Mouse (Mus musculus) hindbrain, postnatal 0 days (tissue): ENCODE measurements around the gene Fam189a1. TPM values are rescaled to one million over a fixed set of nuclear protein-coding genes. Genes with fewer than 3 reads are reported as not detected.
A peak's percentile ranks its signal among the peaks of the same experiment; 100 is the strongest.

Experiments used
- ATAC-seq: fragments of 200-750 bp; cut with Nextera tagmentation; 2 replicates; pipeline ENCODE4 v1.8.0; 2017; ENCODE audit warnings: mild to moderate bottlenecking, moderate TSS enrichment, moderate library complexity
- DNase-seq: peaks from one replicate; pipeline ENCODE4 v3.0.0-alpha.2; 2015; ENCODE audit warnings: low spot score
- H3K27ac ChIP-seq: fragments of 300-500 bp; sonication (generic); 2 replicates; pipeline ENCODE4 v1.5.1; 2014; ENCODE audit warnings: mild to moderate bottlenecking
- H3K27me3 ChIP-seq: fragments of 300-500 bp; sonication (generic); 2 replicates; pipeline ENCODE4 v1.6.1; 2014; ENCODE audit warnings: low read length, mixed read lengths; ENCODE audit not compliant: insufficient read depth
- H3K36me3 ChIP-seq: fragments of 300-500 bp; sonication (generic); 2 replicates; pipeline ENCODE4 v1.6.1; 2014; ENCODE audit warnings: low read length, mixed read lengths; ENCODE audit not compliant: insufficient read depth
- H3K4me1 ChIP-seq: fragments of 300-500 bp; sonication (generic); 2 replicates; pipeline ENCODE4 v1.6.1; 2014; ENCODE audit warnings: antibody characterized with exemption, low read length, mixed read lengths; ENCODE audit not compliant: insufficient read depth
- H3K4me2 ChIP-seq: fragments of 300-500 bp; sonication (generic); 2 replicates; pipeline ENCODE4 v1.6.1; 2014; ENCODE audit warnings: low read depth, mild to moderate bottlenecking, low read length, moderate library complexity, mixed read lengths
- H3K4me3 ChIP-seq: fragments of 300-500 bp; sonication (generic); 2 replicates; pipeline ENCODE4 v1.5.1; 2014; ENCODE audit warnings: low read length
- H3K9ac ChIP-seq: fragments of 300-500 bp; sonication (generic); replicated peaks from 2 replicates; pipeline ENCODE4 v1.6.1; 2014; ENCODE audit warnings: mild to moderate bottlenecking, low read length, moderate library complexity, mixed read lengths
- H3K9me3 ChIP-seq: fragments of 300-500 bp; sonication (generic); 2 replicates; pipeline ENCODE4 v1.6.1; 2016; ENCODE audit warnings: low read length, mixed read lengths
- CTCF ChIP-seq: IDR thresholded peaks from 2 replicates; pipeline ENCODE4 v1.5.1; 2016; ENCODE audit warnings: antibody characterized with exemption, control low read depth, low read depth
- WGBS: fragments of 180-500 bp; shearing (Covaris S2); extraction: QIAGEN DNeasy Blood & Tissue Kit; methylation state at CpG from one replicate; pipeline ENCODE4 v1.1.7; 2014; 5-methylcytosine and 5-hydroxymethylcytosine counted together
- polyA plus RNA-seq: library from polyadenylated mRNA; unstranded; fragments of >200 nt; fragmentation: Nextera tagmentation; extraction: Ambion mirVana; gene quantifications from 2 replicates; pipeline ENCODE4 v1.2.1, GENCODE M21; 2015
- total RNA-seq: library from RNA; depleted of rRNA; stranded (reverse); fragments of >200 nt; gene quantifications from 2 replicates; pipeline ENCODE4 v1.2.3, GENCODE M21; 2014

The Fam189a1 gene
- total and polyA plus RNA-seq, 2 experiments from 2014 or later = 16.8 to 28.4 TPM

DNA sequence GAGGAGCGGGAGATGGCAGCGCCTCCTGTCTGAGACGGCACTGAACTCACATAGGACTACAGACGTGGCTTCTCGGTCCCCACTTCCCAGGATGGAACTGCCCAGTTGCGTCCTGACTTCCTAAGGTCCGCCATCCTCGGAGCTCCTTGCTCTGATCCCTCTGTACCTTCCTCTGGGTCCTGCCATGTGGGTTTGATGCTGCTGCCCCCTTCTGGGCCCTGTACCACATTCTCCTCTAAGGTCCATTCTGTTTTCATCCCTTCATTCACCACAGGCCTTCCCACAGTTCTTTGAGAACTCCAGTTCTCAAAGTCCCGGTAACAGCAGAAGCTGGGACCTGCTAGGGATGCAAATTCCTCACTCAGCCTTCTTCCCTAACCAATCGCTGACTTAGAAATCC lies 382.9 kb downstream of the Fam189a1 start:
- 44% methylated on average over 10 of the region's 10 CpGs for WGBS
- no peak for ATAC-seq
- no peak for DNase-seq
- Histone ChIP-seq H3K9me3 (no peaks in the 10 kb centered on the region), H3K36me3 (no peaks in the 10 kb centered on the region), H3K4me3 (no peak overlapping the region), H3K27me3 (no peaks in the 10 kb centered on the region), H3K4me2 (no peak overlapping the region), H3K9ac (no peak overlapping the region), H3K4me1 (no peaks in the 10 kb centered on the region), H3K27ac (no peak overlapping the region)
- TF ChIP-seq CTCF = peak; percentile 54

DNA sequence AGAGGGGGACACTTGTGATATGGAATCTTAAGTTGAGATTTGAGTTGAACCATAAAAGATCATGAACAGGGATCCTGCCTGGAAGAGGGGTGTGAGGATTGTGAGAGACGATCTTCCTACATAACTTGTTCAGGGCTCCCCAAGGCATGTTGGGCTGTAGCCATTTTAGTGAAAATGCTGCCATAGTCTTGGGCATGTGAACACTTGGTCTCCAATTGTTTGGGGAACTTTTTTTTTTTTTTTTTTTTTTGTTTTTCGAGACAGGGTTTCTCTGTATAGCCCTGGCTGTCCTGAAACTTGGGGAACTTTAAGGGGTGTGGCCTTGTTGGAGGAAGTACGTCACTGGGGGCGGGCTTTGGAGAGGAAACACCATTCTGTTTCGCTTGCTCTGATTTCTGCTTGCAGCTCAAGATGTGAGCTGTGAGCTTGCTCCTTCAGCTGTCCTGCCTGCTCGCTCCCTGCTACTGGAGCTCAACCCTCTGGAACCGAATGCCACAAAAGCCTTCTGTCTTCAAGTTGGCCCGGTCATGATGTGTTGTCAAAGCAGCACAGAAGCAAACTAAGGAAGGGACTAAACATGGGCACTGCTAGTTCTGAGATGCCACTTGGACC lies 385.5 kb downstream of the Fam189a1 start:
- Histone ChIP-seq H3K4me1 (no peaks in the 10 kb centered on the region), H3K36me3 (no peaks in the 10 kb centered on the region), H3K27ac (no peak overlapping the region), H3K9ac (no peak overlapping the region), H3K4me2 (no peak overlapping the region), H3K9me3 (no peaks in the 10 kb centered on the region), H3K4me3 (no peak overlapping the region), H3K27me3 (no peaks in the 10 kb centered on the region)
- no peak for DNase-seq
- ATAC-seq = peak; percentile 41; the same call in 1 of the 2 replicates
- 70% methylated on average over 8 of the region's 8 CpGs for WGBS
- no peak for TF ChIP-seq CTCF

DNA sequence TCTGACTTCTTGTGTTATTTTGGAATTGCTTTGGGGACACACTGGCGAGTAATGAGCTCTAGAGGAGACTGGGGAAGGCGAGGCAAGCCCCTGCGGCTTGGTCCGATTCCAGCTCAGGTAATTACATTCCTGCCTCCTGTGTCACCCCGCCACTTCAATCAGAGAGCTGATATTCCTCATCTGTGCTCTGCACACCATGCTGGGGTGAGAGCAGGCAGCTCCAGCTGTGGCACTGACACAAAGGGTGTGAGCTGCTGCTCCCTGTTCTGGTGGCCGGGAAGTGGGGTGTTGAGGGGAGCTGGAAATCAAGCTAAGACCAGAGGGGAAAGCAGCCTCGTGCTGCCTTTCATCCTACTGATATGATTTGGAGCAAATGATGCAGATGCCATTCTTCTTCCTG lies 386.6 kb downstream of the Fam189a1 start:
- ATAC-seq (no peak), DNase-seq (no peak)
- Histone ChIP-seq H3K36me3 (no peaks in the 10 kb centered on the region), H3K27ac (no peak overlapping the region), H3K4me1 (no peaks in the 10 kb centered on the region), H3K4me3 (no peak overlapping the region), H3K9ac (no peak overlapping the region), H3K27me3 (no peaks in the 10 kb centered on the region), H3K9me3 (no peaks in the 10 kb centered on the region), H3K4me2 (no peak overlapping the region)
- no peak for TF ChIP-seq CTCF
- 37% methylated on average over 7 of the region's 7 CpGs for WGBS

DNA sequence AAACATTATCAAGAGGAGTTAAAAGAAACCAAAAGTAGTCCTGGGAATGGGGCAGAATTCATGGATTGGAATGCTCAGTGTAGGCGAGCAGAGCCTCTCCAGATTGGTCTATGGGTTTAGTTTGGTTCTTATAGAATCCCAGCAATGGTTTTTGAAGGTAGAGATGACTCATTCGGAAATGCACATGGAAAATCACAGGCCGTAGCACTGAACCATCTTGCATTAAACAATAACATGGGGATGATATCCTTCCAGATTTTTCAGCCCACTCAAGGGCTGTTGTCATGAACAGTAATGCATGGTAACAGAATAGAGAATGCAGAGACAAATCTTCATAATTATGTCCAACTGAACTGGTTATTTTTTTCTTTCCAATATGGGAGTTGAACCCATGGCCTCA lies 390.8 kb downstream of the Fam189a1 start:
- no peaks in the 10 kb centered on the region for H3K4me1 ChIP-seq
- H3K4me3 ChIP-seq = no peak overlapping the region
- no peak for DNase-seq
- no peak overlapping the region for H3K27ac ChIP-seq
- no peak for ATAC-seq
- no peaks in the 10 kb centered on the region for H3K36me3 ChIP-seq
- no peak for TF ChIP-seq CTCF
- H3K9me3 ChIP-seq = no peaks in the 10 kb centered on the region
- no peak overlapping the region for H3K9ac ChIP-seq
- WGBS = 89% methylated on average over 3 of the region's 3 CpGs
- no peaks in the 10 kb centered on the region for H3K27me3 ChIP-seq
- no peak overlapping the region for H3K4me2 ChIP-seq

DNA sequence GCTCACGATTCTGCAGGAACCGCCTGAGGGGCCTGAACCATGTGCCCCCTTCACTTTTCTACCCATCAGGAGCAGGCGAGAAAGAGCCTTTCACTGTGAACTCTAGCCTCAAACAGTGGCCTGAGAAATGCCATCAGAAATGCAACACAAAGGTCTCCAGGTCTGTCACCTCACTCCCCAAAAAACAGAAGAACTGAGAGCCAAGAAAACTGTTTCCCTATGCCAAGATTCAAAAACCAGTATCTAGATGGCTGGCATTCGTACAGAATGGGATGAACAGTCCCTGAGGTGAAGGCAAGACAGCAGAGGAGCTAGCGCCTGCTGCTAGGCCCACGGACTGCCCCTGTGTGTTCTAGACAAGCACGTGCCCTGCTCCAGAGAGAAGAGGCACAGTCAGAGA lies 401.2 kb downstream of the Fam189a1 start:
- Histone ChIP-seq H3K9ac (no peak overlapping the region), H3K9me3 (no peaks in the 10 kb centered on the region), H3K4me3 (no peak overlapping the region), H3K4me1 (no peaks in the 10 kb centered on the region), H3K27ac (no peak overlapping the region; the same call in 1 of the 2 replicates), H3K36me3 (peaks cover 12% of the 10 kb centered on the region; the same call in 1 of the 2 replicates), H3K4me2 (no peak overlapping the region), H3K27me3 (no peaks in the 10 kb centered on the region)
- no peak for ATAC-seq
- no peak for DNase-seq
- WGBS = 75% methylated on average over 7 of the region's 7 CpGs
- TF ChIP-seq CTCF = no peak

DNA sequence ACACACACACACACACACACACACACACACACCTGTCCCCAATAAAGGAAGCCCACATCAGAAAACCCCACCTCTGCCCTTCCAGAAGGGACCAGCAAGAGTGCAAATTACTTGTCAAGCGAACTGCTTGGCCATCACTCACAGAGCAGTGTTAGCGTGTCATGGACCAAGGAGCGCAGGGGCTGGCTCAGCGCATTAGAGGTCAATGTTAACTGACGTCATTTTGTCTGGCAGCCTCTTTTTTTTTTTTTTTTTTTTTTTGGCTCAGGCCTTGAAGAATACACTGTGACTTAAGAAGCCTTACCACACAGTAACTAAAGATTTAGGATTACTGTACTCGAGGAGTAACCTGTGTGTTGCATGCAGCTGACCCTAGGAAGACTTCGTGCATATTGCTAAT lies 402.2 kb downstream of the Fam189a1 start:
- DNase-seq (no peak), ATAC-seq (no peak)
- TF ChIP-seq CTCF = no peak
- Histone ChIP-seq H3K4me2 (no peak overlapping the region), H3K27me3 (no peaks in the 10 kb centered on the region), H3K36me3 (peaks cover 12% of the 10 kb centered on the region; the same call in 1 of the 2 replicates), H3K4me1 (no peaks in the 10 kb centered on the region), H3K4me3 (no peak overlapping the region), H3K27ac (no peak overlapping the region), H3K9ac (no peak overlapping the region), H3K9me3 (no peaks in the 10 kb centered on the region)
- 77% methylated on average over 7 of the region's 7 CpGs for WGBS

DNA sequence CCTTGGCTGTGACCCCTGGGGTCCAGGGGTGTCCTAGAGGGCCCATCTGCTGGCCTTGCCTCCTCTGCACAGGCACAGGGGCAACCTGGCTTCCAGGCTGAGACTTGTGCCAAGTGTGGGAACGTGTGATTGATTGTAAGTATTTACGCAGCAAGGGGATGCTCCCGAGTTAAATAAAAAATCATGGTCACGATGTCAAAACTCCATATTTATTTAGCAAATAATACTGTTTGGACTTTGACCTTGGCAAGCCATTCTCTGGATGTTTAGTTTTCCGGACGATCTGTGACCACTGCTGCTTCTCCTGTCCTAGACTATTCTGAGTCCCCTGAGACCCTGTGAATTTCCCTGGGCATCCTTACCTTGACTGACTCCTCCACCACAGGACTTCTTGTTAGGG lies 402.7 kb downstream of the Fam189a1 start:
- DNase-seq = no peak
- H3K4me1 ChIP-seq = no peaks in the 10 kb centered on the region
- no peaks in the 10 kb centered on the region for H3K9me3 ChIP-seq
- H3K27ac ChIP-seq = no peak overlapping the region
- ATAC-seq = no peak
- peaks cover 8% of the 10 kb centered on the region; the same call in 1 of the 2 replicates for H3K36me3 ChIP-seq
- H3K4me2 ChIP-seq = no peak overlapping the region
- 74% methylated on average over 6 of the region's 6 CpGs for WGBS
- H3K4me3 ChIP-seq = no peak overlapping the region
- H3K9ac ChIP-seq = no peak overlapping the region
- H3K27me3 ChIP-seq = no peaks in the 10 kb centered on the region
- TF ChIP-seq CTCF = no peak
